ENCODE assay signal across 12 mouse cellular contexts in genomic region chr16:91765816-91766210, GRCm38 (mm10).
"Had no signal": no experiment of that assay in that cellular context is flagged by ENCODE, and none has a peak within 500 bp of the region (broad histone marks: within the 10 kb centered on the region; RNA-seq: fewer than 3 reads in every experiment).

No protein-coding gene starts in this region.

- H3K27ac ChIP-seq: limb, embryonic 13.5 days; liver, embryonic 14.5 days; midbrain, embryonic 15.5 days; neural tube, embryonic 12.5 days; stomach, postnatal 0 days had no signal

- H3K9ac ChIP-seq: liver, embryonic 14.5 days; lung, embryonic 14.5 days; midbrain, embryonic 15.5 days; neural tube, embryonic 12.5 days had no signal

- H3K27me3 ChIP-seq: limb, embryonic 13.5 days; midbrain, embryonic 15.5 days; neural tube, embryonic 12.5 days had no signal

- H3K36me3 ChIP-seq: midbrain, embryonic 10.5 days; midbrain, embryonic 15.5 days; neural tube, embryonic 12.5 days had no signal

- H3K4me3 ChIP-seq: limb, embryonic 13.5 days; midbrain, embryonic 10.5 days; midbrain, embryonic 15.5 days; neural tube, embryonic 12.5 days had no signal

- DNase-seq: kidney, postnatal 36 days; left cerebral cortex, postnatal 4 days; lung, embryonic 14.5 days; lung, postnatal 10 days; lung, postnatal 4 days; thymus, postnatal 4 days had no signal
